Mouse (Mus musculus) bone marrow macrophage, adult 2 months (primary cell): ENCODE measurements around the gene Tcp11l2.

Experiments
- CTCF ChIP-seq: IDR thresholded peaks from 2 replicates; pipeline ENCODE4 v1.5.1; 2012; ENCODE audit warnings: low read depth, mild to moderate bottlenecking, low read length, moderate library complexity
- POLR2A ChIP-seq: IDR thresholded peaks from 2 replicates; pipeline ENCODE4 v1.6.1; 2012; ENCODE audit warnings: mild to moderate bottlenecking, low read depth, low read length, borderline replicate concordance

DNA sequence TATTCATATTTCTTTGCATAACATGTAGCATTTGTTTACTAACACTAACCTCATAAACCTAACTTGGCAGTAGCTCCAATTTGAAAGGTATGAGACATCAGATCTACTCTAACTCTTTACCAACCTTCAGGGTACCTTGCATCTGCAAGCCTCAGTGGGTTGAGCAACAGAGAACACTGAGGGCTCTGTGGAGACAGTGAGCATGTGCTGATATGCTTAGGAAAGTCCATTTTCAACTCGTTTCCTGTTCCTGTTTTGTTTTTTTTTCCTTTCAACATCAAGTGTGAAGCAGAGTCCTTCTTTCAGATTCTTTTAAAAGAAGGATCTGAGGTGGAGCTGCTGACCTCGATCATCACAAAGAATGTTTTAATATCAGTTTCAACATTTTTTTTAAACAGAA is 20.3 kb upstream of the Tcp11l2 start:
- no peak for TF ChIP-seq POLR2A
- TF ChIP-seq CTCF, result no peak
